Mouse (Mus musculus): Measurements from ENCODE around the gene Gm13279.

The Gm13279 gene

DNA sequence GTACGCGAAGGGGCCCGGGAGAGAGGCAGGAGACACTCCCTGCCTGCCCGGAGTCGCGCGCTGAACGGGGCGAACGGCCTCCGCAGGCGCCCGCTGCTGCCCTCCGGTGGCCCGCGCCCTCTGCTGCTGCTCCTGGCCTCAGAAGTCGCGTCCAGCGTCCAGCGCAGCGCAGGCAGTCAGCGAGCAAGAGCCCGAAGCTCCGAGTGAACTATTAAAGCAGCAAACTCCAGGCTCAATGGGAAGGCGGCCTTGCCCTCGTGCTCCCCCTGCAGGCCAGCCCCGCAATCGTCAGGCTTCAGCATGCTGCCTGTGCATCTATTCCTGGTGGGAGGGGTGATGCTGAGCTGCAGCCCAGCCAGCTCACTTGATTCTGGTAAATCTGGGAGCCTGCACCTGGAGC, at the start of gene Gm13279:
Gm13279 (plus strand) TSS at position 301 of the 400 bp plus-strand sequence.
- no CpG with 5 or more reads among the region's 28 CpGs for WGBS

DNA sequence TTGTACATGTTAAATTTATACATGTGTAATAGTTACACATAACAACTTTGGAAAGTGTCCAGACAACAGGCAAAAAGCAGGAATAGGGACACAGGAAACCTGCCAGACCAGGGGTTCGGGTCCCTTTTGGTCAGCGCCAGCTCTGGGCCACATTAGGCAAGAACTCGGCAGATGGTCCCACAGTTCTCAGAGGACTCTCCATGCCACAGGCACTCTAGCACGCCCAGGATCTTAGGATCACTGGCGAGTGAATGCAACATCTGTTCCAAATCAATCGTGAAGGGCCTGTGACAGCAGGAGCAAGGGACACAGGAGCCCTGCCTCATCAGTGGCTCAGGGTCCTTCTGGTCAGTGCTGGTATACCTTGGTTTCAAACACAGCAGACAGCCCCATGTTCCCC, 47.3 kb upstream of the Gm13279 start:
- 81% methylated on average over 6 of the region's 6 CpGs for WGBS

DNA sequence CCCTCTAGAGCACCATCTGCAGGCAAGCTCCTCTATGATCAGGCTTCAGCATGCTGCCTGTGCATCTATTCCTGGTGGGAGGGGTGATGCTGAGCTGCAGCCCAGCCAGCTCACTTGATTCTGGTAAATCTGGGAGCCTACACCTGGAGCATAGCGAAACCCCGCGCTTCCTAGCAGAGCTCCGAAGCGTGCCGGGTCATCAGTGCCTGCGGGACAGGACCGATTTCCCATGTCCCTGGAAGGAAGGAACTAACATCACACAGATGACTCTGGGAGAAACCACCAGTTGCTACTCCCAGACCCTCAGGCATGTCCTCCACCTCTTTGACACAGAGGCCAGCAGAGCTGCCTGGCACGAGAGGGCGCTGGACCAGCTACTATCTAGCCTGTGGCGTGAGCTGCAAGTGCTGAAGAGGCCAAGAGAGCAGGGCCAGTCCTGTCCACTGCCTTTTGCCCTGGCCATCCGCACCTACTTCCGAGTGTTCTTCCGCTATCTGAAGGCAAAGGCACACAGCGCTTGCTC, 42.3 kb upstream of the Gm13279 start, which contains the start of gene Gm13271:
Gm13271 (plus strand) TSS at position 51 of the 523 bp plus-strand sequence.
- 85% methylated on average over 15 of the region's 15 CpGs for WGBS

DNA sequence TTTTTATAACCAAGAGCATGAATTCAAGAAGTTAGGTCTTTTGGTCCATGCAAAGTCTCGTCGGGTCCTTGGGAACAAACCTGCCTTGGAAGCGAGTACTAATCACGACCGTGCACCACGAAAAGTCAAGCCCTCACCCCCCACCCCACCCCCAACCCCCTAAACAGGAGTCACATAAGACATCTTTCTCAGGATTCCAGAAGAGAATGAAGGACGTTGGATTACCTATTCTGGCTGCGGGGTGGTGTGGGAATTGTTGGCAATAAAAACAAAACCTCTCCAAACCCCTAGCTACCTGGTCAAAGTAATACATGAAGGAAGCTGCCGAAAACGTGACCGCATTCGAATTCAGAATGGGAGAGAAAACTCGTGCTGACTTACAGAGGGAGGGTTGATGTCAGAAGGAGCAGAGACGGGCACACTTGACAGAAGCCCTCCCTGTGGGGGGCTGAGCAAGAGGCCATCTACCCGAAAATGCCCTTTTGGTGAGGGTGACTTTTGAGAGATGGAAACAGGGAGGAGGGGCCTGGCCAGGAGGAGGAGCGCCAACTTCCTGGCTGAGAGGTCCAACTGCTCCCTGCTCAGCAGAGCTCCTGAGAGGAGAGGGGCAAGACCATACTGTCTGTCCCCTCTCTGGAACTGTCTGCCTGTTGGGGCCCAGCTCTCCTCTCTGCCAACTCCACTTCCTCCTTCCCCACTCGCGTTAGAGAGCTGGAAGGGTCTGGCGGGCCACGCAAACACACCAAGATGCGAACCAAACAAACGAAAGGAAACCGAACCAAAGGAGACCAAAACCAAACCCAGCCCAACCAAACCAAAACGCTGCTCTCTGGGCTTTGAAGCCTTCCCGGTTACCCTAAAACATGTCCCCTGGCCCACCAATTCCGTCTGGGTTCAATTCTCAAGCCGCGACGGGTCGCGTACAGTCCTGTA, 40.4 kb upstream of the Gm13279 start:
- WGBS = 12% methylated on average over 29 of the region's 31 CpGs

DNA sequence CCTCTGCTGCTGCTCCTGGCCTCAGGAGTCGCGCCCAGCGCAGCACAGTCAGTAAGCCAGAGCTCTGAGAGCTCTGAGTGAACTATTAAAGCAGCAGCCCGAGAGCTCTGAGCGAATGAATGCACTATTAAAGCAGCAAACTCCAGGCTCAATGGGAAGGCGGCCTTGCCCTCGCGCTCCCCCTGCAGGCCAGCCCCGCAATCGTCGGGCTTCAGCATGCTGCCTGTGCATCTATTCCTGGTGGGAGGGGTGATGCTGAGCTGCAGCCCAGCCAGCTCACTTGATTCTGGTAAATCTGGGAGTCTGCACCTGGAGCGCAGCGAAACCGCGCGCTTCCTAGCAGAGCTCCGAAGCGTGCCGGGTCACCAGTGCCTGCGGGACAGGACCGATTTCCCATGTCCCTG, 39.6 kb upstream of the Gm13279 start:
- under 1% methylated on average over 21 of the region's 21 CpGs for WGBS

DNA sequence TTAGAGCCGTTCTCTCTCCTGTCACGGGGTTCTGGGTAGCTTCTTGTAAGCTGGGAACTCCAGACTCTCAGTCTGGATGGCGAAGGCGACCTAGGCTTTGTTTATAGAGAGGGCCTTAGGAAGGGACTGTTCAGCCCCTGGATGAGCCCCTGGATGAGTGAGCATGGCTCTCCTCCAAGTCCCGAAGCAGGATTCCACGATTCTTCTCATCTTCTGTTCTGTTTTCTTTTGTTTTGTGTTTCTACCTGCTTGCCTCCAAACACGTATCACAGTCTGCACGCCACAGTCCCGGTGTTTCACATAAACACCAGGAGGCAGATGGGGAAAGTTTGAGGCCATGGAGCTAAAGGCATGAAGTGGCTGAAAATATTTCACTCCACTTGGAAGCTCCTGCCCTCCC, 38.4 kb upstream of the Gm13279 start:
- 90% methylated on average over 9 of the region's 9 CpGs for WGBS

DNA sequence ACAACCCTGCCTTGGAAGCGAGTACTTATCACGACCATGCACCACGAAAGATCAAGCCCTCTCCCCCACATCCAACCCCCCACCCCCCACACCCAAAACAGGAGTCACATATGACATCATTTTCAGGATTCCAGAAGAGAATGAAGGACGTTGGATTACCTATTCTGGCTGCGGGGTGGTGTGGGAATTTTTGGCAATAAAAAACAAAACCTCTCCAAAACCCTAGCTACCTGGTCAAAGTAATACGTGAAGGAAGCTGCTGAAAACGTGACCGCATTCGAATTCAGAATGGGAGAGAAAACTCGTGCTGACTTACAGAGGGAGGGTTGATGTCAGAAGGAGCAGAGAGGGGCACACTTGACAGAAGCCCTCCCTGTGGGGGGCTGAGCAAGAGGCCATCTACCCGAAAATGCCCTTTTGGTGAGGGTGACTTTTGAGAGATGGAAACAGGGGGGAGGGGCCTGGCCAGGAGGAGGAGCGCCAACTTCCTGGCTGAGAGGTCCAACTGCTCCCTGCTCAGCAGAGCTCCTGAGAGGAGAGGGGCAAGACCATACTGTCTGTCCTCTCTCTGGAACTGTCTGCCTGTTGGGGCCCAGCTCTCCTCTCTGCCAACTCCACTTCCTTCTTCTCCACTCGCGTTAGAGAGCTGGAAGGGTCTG, 37.5 kb upstream of the Gm13279 start, which contains the start of gene Gm13283:
Gm13283 (plus strand) TSS at position 510 of the 659 bp plus-strand sequence.
- WGBS = 41% methylated on average over 9 of the region's 14 CpGs

DNA sequence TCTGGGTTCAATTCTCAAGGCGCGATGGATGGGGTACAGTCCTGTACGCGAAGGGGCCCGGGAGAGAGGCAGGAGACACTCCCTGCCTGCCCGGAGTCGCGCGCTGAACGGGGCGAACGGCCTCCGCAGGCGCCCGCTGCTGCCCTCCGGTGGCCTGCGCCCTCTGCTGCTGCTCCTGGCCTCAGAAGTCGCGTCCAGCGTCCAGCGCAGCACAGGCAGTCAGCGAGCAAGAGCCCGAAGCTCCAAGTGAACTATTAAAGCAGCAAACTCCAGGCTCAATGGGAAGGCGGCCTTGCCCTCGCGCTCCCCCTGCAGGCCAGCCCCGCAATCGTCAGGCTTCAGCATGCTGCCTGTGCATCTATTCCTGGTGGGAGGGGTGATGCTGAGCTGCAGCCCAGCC, 36.8 kb upstream of the Gm13279 start:
- 0% methylated on average over 27 of the region's 28 CpGs for WGBS

DNA sequence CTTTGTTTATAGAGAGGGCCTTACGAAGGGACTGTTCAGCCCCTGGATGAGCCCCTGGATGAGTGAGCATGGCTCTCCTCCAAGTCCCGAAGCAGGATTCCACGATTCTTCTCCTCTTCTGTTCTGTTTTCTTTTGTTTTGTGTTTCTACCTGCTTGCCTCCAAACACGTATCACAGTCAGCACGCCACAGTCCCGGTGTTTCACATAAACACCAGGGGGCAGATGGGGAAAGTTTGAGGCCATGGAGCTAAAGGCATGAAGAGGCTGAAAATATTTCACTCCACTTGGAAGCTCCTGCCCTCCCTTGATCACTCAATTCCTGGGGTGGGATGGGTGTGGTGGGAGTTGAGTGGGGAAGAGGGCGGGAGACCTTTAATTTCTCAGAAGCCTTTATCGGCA, 35.4 kb upstream of the Gm13279 start:
- WGBS = 78% methylated on average over 6 of the region's 8 CpGs

DNA sequence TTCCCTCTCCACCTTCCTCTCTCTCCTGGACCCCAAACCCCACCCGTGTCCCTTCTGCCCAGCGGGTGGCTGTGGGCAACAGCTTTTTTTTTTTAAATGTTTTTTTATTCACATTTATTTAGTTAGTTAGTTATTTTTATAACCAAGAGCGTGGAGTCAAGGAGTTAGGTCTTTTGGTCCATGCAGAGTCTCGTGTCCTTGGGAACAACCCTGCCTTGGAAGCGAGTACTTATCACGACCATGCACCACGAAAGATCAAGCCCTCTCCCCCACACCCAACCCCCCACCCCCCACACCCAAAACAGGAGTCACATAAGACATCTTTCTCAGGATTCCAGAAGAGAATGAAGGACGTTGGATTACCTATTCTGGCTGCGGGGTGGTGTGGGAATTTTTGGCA, 34.9 kb upstream of the Gm13279 start:
- 73% methylated on average over 9 of the region's 9 CpGs for WGBS

DNA sequence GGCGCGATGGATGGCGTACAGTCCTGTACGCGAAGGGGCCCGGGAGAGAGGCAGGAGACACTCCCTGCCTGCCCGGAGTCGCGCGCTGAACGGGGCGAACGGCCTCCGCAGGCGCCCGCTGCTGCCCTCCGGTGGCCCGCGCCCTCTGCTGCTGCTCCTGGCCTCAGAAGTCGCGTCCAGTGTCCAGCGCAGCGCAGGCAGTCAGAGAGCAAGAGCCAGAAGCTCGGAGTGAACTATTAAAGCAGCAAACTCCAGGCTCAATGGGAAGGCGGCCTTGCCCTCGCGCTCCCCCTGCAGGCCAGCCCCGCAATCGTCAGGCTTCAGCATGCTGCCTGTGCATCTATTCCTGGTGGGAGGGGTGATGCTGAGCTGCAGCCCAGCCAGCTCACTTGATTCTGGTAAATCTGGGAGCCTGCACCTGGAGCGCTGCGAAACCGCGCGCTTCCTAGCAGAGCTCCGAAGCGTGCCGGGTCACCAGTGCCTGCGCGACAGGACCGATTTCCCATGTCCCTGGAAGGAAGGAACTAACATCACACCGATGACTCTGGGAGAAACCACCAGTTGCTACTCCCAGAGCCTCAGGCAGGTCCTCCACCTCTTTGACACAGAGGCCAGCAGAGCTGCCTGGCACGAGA, 33.7 kb upstream of the Gm13279 start:
- 4% methylated on average over 32 of the region's 42 CpGs for WGBS

DNA sequence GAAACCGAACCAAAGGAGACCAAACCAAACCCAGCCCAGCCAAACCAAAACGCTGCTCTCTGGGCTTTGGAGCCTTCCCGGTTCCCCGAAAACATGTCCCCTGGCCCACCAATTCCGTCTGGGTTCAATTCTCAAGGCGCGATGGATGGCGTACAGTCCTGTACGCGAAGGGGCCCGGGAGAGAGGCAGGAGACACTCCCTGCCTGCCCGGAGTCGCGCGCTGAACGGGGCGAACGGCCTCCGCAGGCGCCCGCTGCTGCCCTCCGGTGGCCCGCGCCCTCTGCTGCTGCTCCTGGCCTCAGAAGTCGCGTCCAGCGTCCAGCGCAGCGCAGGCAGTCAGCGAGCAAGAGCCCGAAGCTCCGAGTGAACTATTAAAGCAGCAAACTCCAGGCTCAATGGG, 23.7 kb upstream of the Gm13279 start, which contains the start of gene Gm13290:
Gm13290 (plus strand) TSS at position 301 of the 400 bp plus-strand sequence.
- WGBS = no CpG with 5 or more reads among the region's 32 CpGs

DNA sequence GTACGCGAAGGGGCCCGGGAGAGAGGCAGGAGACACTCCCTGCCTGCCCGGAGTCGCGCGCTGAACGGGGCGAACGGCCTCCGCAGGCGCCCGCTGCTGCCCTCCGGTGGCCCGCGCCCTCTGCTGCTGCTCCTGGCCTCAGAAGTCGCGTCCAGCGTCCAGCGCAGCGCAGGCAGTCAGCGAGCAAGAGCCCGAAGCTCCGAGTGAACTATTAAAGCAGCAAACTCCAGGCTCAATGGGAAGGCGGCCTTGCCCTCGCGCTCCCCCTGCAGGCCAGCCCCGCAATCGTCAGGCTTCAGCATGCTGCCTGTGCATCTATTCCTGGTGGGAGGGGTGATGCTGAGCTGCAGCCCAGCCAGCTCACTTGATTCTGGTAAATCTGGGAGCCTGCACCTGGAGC, 20.6 kb upstream of the Gm13279 start, which contains the start of gene Gm13289:
Gm13289 (plus strand) TSS at position 301 of the 400 bp plus-strand sequence.
- WGBS = no CpG with 5 or more reads among the region's 29 CpGs

DNA sequence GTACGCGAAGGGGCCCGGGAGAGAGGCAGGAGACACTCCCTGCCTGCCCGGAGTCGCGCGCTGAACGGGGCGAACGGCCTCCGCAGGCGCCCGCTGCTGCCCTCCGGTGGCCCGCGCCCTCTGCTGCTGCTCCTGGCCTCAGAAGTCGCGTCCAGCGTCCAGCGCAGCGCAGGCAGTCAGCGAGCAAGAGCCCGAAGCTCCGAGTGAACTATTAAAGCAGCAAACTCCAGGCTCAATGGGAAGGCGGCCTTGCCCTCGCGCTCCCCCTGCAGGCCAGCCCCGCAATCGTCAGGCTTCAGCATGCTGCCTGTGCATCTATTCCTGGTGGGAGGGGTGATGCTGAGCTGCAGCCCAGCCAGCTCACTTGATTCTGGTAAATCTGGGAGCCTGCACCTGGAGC, 17.6 kb upstream of the Gm13279 start, which contains the start of gene Gm13272:
Gm13272 (plus strand) TSS at position 301 of the 400 bp plus-strand sequence.
- WGBS = no CpG with 5 or more reads among the region's 29 CpGs

DNA sequence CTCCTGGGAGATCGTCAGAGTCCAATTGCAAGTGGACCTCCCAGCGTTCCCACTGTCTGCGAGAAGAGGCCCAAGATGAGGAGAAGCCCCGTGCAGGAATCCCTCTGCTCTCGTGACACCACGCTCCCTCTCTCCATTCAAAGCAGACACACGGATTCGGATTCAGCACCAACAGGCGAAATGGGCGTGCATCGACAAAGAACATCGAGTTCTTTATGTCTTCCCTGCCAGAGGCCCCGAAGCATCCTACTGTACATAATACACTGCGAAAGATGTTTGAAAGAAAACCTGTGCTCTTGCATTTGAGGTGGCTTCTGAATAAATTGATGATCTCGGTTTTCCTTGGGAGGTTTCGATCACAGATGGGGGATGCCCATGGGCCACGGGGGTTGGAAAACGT, 16.9 kb upstream of the Gm13279 start:
- WGBS = 70% methylated on average over 16 of the region's 18 CpGs

DNA sequence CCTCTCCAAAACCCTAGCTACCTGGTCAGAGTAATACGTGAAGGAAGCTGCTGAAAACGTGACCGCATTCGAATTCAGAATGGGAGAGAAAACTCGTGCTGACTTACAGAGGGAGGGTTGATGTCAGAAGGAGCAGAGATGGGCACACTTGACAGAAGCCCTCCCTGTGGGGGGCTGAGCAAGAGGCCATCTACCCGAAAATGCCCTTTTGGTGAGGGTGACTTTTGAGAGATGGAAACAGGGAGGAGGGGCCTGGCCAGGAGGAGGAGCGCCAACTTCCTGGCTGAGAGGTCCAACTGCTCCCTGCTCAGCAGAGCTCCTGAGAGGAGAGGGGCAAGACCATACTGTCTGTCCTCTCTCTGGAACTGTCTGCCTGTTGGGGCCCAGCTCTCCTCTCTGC, 15.4 kb upstream of the Gm13279 start, which contains the start of gene Ifnz:
Ifnz (plus strand) TSS at position 301 of the 400 bp plus-strand sequence.
- WGBS = 18% methylated on average over 4 of the region's 7 CpGs

DNA sequence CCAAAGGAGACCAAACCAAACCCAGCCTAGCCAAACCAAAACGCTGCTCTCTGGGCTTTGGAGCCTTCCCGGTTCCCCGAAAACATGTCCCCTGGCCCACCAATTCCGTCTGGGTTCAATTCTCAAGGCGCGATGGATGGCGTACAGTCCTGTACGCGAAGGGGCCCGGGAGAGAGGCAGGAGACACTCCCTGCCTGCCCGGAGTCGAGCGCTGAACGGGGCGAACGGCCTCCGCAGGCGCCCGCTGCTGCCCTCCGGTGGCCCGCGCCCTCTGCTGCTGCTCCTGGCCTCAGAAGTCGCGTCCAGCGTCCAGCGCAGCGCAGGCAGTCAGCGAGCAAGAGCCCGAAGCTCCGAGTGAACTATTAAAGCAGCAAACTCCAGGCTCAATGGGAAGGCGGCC, 14.9 kb upstream of the Gm13279 start:
- WGBS = 0% methylated on average over 4 of the region's 31 CpGs

DNA sequence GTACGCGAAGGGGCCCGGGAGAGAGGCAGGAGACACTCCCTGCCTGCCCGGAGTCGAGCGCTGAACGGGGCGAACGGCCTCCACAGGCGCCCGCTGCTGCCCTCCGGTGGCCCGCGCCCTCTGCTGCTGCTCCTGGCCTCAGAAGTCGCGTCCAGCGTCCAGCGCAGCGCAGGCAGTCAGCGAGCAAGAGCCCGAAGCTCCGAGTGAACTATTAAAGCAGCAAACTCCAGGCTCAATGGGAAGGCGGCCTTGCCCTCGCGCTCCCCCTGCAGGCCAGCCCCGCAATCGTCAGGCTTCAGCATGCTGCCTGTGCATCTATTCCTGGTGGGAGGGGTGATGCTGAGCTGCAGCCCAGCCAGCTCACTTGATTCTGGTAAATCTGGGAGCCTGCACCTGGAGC, 11.8 kb upstream of the Gm13279 start, which contains the start of gene Gm13276:
Gm13276 (plus strand) TSS at position 301 of the 400 bp plus-strand sequence.
- no CpG with 5 or more reads among the region's 27 CpGs for WGBS

DNA sequence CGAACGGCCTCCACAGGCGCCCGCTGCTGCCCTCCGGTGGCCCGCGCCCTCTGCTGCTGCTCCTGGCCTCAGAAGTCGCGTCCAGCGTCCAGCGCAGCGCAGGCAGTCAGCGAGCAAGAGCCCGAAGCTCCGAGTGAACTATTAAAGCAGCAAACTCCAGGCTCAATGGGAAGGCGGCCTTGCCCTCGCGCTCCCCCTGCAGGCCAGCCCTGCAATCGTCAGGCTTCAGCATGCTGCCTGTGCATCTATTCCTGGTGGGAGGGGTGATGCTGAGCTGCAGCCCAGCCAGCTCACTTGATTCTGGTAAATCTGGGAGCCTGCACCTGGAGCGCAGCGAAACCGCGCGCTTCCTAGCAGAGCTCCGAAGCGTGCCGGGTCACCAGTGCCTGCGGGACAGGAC, 8.8 kb upstream of the Gm13279 start, which contains the start of gene Gm13277:
Gm13277 (plus strand) TSS at position 231 of the 400 bp plus-strand sequence.
- WGBS = 0% methylated on average over 6 of the region's 28 CpGs

DNA sequence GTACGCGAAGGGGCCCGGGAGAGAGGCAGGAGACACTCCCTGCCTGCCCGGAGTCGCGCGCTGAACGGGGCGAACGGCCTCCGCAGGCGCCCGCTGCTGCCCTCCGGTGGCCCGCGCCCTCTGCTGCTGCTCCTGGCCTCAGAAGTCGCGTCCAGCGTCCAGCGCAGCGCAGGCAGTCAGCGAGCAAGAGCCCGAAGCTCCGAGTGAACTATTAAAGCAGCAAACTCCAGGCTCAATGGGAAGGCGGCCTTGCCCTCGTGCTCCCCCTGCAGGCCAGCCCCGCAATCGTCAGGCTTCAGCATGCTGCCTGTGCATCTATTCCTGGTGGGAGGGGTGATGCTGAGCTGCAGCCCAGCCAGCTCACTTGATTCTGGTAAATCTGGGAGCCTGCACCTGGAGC, 5.9 kb upstream of the Gm13279 start, which contains the start of gene Gm13278:
Gm13278 (plus strand) TSS at position 301 of the 400 bp plus-strand sequence.
- no CpG with 5 or more reads among the region's 28 CpGs for WGBS

DNA sequence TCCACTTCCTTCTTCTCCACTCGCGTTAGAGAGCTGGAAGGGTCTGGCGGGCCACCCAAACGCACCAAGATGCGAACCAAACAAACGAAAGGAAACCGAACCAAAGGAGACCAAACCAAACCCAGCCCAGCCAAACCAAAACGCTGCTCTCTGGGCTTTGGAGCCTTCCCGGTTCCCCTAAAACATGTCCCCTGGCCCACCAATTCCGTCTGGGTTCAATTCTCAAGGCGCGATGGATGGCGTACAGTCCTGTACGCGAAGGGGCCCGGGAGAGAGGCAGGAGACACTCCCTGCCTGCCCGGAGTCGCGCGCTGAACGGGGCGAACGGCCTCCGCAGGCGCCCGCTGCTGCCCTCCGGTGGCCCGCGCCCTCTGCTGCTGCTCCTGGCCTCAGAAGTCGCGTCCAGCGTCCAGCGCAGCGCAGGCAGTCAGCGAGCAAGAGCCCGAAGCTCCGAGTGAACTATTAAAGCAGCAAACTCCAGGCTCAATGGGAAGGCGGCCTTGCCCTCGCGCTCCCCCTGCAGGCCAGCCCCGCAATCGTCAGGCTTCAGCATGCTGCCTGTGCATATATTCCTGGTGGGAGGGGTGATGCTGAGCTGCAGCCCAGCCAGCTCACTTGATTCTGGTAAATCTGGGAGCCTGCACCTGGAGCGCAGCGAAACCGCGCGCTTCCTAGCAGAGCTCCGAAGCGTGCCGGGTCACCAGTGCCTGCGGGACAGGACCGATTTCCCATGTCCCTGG, 3.1 kb upstream of the Gm13279 start, which contains the start of gene Gm13275:
Gm13275 (plus strand) TSS at position 552 of the 740 bp plus-strand sequence.
- WGBS = 0% methylated on average over 13 of the region's 52 CpGs

Data from cerebral cortex, adult 2 months (tissue).